Mouse (Mus musculus): ENCODE measurements at regions not wholly inside any gene's neighbourhood (a gene's known extent, or its start where the extent isn't known, plus 50 kb on each side); places are given as distances from the start of the nearest gene placed in this dataset.
A peak's percentile ranks its signal among the peaks of the same experiment; 100 is the strongest.

GRCm38 (mm10) chr1:35936362-35937093, 131.7 kb upstream of the Hs6st1 start:
- H3K27me3 ChIP-seq (ENCODE audit: control insufficient read depth, insufficient read depth, insufficient read length) = no peaks in the 10 kb centered on the region

DNA sequence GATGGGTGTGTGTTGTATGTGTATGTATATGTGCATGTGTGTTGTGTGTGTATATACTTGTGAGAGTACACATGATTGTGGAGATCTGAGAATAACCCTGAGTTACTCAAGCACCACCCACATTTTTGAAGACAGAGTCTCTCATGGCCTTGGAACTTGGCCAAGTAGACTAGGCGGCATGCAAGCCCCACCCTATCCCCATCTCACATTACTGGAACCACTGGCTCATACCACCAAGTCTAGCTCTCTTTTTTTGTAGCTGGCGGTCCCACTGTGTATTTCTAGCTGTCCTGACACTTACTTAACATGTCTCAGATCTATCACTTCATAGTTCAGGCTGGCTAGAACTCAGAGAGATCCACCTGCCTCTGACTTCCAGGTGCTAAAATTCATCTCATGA, 128.0 kb upstream of the Hs6st1 start:
- TF ChIP-seq TCF3 (IDR thresholded peaks at IDR 0.05; ENCODE audit: insufficient read length, low read depth) = no peak
- TF ChIP-seq TCF12 (IDR thresholded peaks at IDR 0.05; ENCODE audit: insufficient read depth, poor library complexity, severe bottlenecking) = no peak
- no peak for TF ChIP-seq CEBPB (IDR thresholded peaks at IDR 0.05; ENCODE audit: insufficient read depth, poor library complexity, severe bottlenecking)
- TF ChIP-seq POLR2AphosphoS2 (IDR thresholded peaks at IDR 0.05; ENCODE audit: insufficient read length, low read depth) = no peak
- no peak for TF ChIP-seq USF1 (IDR thresholded peaks at IDR 0.05; ENCODE audit: low read depth)
- TF ChIP-seq POLR2A (IDR thresholded peaks at IDR 0.05; ENCODE audit: insufficient read length, low read depth) = no peak
- no peak for TF ChIP-seq MYOG (IDR thresholded peaks at IDR 0.05; ENCODE audit: control insufficient read depth in 1 of 3, insufficient read depth in 1 of 3, insufficient read length in 2 of 3, low read depth in 2 of 3)
- TF ChIP-seq MYOD1 (IDR thresholded peaks at IDR 0.05; ENCODE audit: control insufficient read depth in 1 of 3, insufficient read length in 2 of 3, low read depth in 2 of 3) = no peak
- no peak for TF ChIP-seq E2F4 (IDR thresholded peaks at IDR 0.05; ENCODE audit: insufficient read depth)
- TF ChIP-seq MAX (IDR thresholded peaks at IDR 0.05; ENCODE audit: low read depth) = no peak
- TF ChIP-seq SRF (IDR thresholded peaks at IDR 0.05; ENCODE audit: control insufficient read depth, insufficient read length, low read depth) = no peak
- TF ChIP-seq REST (IDR thresholded peaks at IDR 0.05; ENCODE audit: insufficient read depth, insufficient read length) = no peak
- Histone ChIP-seq H3K79me2 (ENCODE audit: control insufficient read depth, insufficient read depth) (no peaks in the 10 kb centered on the region), H3K4me2 (ENCODE audit: low read depth) (no peak overlapping the region), H3K4me3 (no peak overlapping the region), H3ac (ENCODE audit: control insufficient read depth, insufficient read length) (no peak overlapping the region), H3K36me3 (ENCODE audit: control insufficient read depth, insufficient read depth) (no peaks in the 10 kb centered on the region), H3K27me3 (ENCODE audit: control insufficient read depth, insufficient read depth, insufficient read length) (no peaks in the 10 kb centered on the region)

More at GRCm38 (mm10) chr1:35936362-35937093, 131.7 kb upstream of the Hs6st1 start:
- Histone ChIP-seq H3K4me3 (no peak overlapping the region), H3K4me2 (ENCODE audit: low read depth) (peak overlapping the region; percentile 31), H3K36me3 (ENCODE audit: control insufficient read depth, insufficient read depth) (no peaks in the 10 kb centered on the region), H3K79me2 (ENCODE audit: control insufficient read depth, insufficient read depth) (no peaks in the 10 kb centered on the region), H3ac (ENCODE audit: control insufficient read depth, insufficient read length) (no peak overlapping the region)
- TF ChIP-seq MAX (IDR thresholded peaks at IDR 0.05; ENCODE audit: low read depth) (no peak), MYOD1 (IDR thresholded peaks at IDR 0.05; ENCODE audit: control insufficient read depth in 1 of 3, insufficient read length in 2 of 3, low read depth in 2 of 3) (peak; percentile 40 to 91 (median 84)), E2F4 (IDR thresholded peaks at IDR 0.05; ENCODE audit: insufficient read depth) (no peak), POLR2AphosphoS2 (IDR thresholded peaks at IDR 0.05; ENCODE audit: insufficient read length, low read depth) (no peak), TCF3 (IDR thresholded peaks at IDR 0.05; ENCODE audit: insufficient read length, low read depth) (peak; percentile 26), CEBPB (IDR thresholded peaks at IDR 0.05; ENCODE audit: insufficient read depth, poor library complexity, severe bottlenecking) (no peak), TCF12 (IDR thresholded peaks at IDR 0.05; ENCODE audit: insufficient read depth, poor library complexity, severe bottlenecking) (peak; percentile 41), SRF (IDR thresholded peaks at IDR 0.05; ENCODE audit: control insufficient read depth, insufficient read length, low read depth) (no peak), REST (IDR thresholded peaks at IDR 0.05; ENCODE audit: insufficient read depth, insufficient read length) (no peak), MYOG (IDR thresholded peaks at IDR 0.05; ENCODE audit: control insufficient read depth in 1 of 3, insufficient read depth in 1 of 3, insufficient read length in 2 of 3, low read depth in 2 of 3) (peak; percentile 30 to 81 (median 50)), USF1 (IDR thresholded peaks at IDR 0.05; ENCODE audit: low read depth) (no peak), POLR2A (IDR thresholded peaks at IDR 0.05; ENCODE audit: insufficient read length, low read depth) (no peak)

DNA sequence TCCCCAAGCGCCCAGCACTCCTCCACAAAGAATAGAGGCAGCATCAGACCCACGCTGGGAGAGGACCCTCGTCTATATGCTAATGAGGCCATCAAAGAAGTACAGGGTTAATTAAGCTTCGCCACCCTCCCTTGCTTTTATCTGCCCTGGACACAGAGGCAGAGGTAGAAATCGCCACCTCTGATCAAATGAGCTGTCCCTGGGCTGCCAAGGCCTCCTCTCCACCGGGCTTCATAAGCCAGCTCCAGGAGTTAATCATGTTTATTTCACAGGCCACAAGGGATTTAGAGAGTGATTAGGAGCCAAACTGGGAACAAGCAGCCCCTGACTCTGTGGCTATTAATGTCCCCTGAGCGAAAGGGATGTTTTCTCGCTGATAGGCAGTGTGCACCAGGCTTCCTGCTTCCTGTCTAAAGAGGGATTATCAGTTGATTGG, 126.5 kb upstream of the Hs6st1 start:
- Histone ChIP-seq H3K4me2 (ENCODE audit: low read depth) (no peak overlapping the region), H3K4me3 (no peak overlapping the region), H3K27me3 (ENCODE audit: control insufficient read depth, insufficient read depth, insufficient read length) (no peaks in the 10 kb centered on the region), H3K36me3 (ENCODE audit: control insufficient read depth, insufficient read depth) (no peaks in the 10 kb centered on the region), H3ac (ENCODE audit: control insufficient read depth, insufficient read length) (no peak overlapping the region), H3K79me2 (ENCODE audit: control insufficient read depth, insufficient read depth) (no peaks in the 10 kb centered on the region)
- TF ChIP-seq SRF (IDR thresholded peaks at IDR 0.05; ENCODE audit: control insufficient read depth, insufficient read length, low read depth) = no peak
- no peak for TF ChIP-seq USF1 (IDR thresholded peaks at IDR 0.05; ENCODE audit: low read depth)
- TF ChIP-seq MYOD1 (IDR thresholded peaks at IDR 0.05; ENCODE audit: control insufficient read depth in 1 of 3, insufficient read length in 2 of 3, low read depth in 2 of 3) = no peak

DNA sequence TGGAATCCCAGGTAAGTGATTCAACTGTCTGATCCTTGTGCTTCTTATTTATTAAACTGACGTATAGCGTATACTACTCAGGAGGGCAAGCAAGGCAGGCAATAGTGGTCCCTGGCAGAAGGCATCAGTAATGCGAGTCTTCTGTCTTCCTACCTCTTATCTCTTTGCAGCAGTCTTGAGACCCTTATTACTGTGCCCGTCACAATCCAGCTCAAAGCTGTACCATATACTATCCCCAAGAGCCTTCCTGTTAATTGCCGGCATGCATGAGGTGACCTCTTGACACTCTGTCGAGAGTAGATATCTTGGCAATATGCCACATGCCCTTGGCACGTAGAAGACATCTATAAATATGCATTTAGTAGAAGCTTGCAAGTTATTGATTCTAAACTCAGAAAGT, 126.0 kb upstream of the Hs6st1 start:
- no peak for TF ChIP-seq E2F4 (IDR thresholded peaks at IDR 0.05; ENCODE audit: insufficient read depth)
- TF ChIP-seq MYOG (IDR thresholded peaks at IDR 0.05; ENCODE audit: control insufficient read depth in 1 of 3, insufficient read depth in 1 of 3, insufficient read length in 2 of 3, low read depth in 2 of 3) = no peak
- no peak for TF ChIP-seq MAX (IDR thresholded peaks at IDR 0.05; ENCODE audit: low read depth)
- TF ChIP-seq SRF (IDR thresholded peaks at IDR 0.05; ENCODE audit: control insufficient read depth, insufficient read length, low read depth) = no peak
- no peak for TF ChIP-seq USF1 (IDR thresholded peaks at IDR 0.05; ENCODE audit: low read depth)
- no peak for TF ChIP-seq TCF12 (IDR thresholded peaks at IDR 0.05; ENCODE audit: insufficient read depth, poor library complexity, severe bottlenecking)
- TF ChIP-seq CEBPB (IDR thresholded peaks at IDR 0.05; ENCODE audit: insufficient read depth, poor library complexity, severe bottlenecking) = no peak
- no peak for TF ChIP-seq TCF3 (IDR thresholded peaks at IDR 0.05; ENCODE audit: insufficient read length, low read depth)
- TF ChIP-seq POLR2AphosphoS2 (IDR thresholded peaks at IDR 0.05; ENCODE audit: insufficient read length, low read depth) = no peak
- no peak for TF ChIP-seq POLR2A (IDR thresholded peaks at IDR 0.05; ENCODE audit: insufficient read length, low read depth)
- no peak for TF ChIP-seq MYOD1 (IDR thresholded peaks at IDR 0.05; ENCODE audit: control insufficient read depth in 1 of 3, insufficient read length in 2 of 3, low read depth in 2 of 3)
- no peaks in the 10 kb centered on the region for H3K36me3 ChIP-seq (ENCODE audit: control insufficient read depth, insufficient read depth)
- H3K79me2 ChIP-seq (ENCODE audit: control insufficient read depth, insufficient read depth) = no peaks in the 10 kb centered on the region
- no peak overlapping the region for H3K4me3 ChIP-seq
- H3ac ChIP-seq (ENCODE audit: control insufficient read depth, insufficient read length) = no peak overlapping the region
- no peaks in the 10 kb centered on the region for H3K27me3 ChIP-seq (ENCODE audit: control insufficient read depth, insufficient read depth, insufficient read length)
- H3K4me2 ChIP-seq (ENCODE audit: low read depth) = no peak overlapping the region
